Mouse (Mus musculus): ENCODE data around the gene 2410137M14Rik. TPM values are rescaled to one million over a fixed set of nuclear protein-coding genes. Genes with fewer than 3 reads are reported as not detected.

Gene 2410137M14Rik
- polyA plus RNA-seq, 1 experiment from 2014 or later: not detected

Other genes with a start within 250 kb of the 2410137M14Rik start
- not detected in 2 replicates for gene H2-M10.5, start 208.3 kb downstream of the 2410137M14Rik start, polyA plus RNA-seq (2015; fragmentation: Nextera tagmentation; extraction: Ambion mirVana)
- not detected in 2 replicates for gene H2-M10.6, start 169.1 kb downstream of the 2410137M14Rik start, polyA plus RNA-seq (2015; fragmentation: Nextera tagmentation; extraction: Ambion mirVana)
- 17.7 and 25.0 TPM in 2 replicates for gene Trim26, start 144.1 kb downstream of the 2410137M14Rik start, polyA plus RNA-seq (2015; fragmentation: Nextera tagmentation; extraction: Ambion mirVana)
- 0.06 and 0.13 TPM in 2 replicates for gene Trim15, start 114.0 kb downstream of the 2410137M14Rik start, polyA plus RNA-seq (2015; fragmentation: Nextera tagmentation; extraction: Ambion mirVana)
- 9.5 and 14.1 TPM in 2 replicates for gene Trim10, start 111.7 kb downstream of the 2410137M14Rik start, polyA plus RNA-seq (2015; fragmentation: Nextera tagmentation; extraction: Ambion mirVana)
- not detected in 2 replicates for gene Trim40, start 91.1 kb downstream of the 2410137M14Rik start, polyA plus RNA-seq (2015; fragmentation: Nextera tagmentation; extraction: Ambion mirVana)
- not detected in 2 replicates for gene Trim31, start 83.1 kb downstream of the 2410137M14Rik start, polyA plus RNA-seq (2015; fragmentation: Nextera tagmentation; extraction: Ambion mirVana)
- gene Rnf39, start 38.3 kb downstream of the 2410137M14Rik start, polyA plus RNA-seq (2015; fragmentation: Nextera tagmentation; extraction: Ambion mirVana): 0.33 and 0.48 TPM in 2 replicates
- gene Ppp1r11, start 29.5 kb downstream of the 2410137M14Rik start, polyA plus RNA-seq (2015; fragmentation: Nextera tagmentation; extraction: Ambion mirVana): 73.1 and 81.3 TPM in 2 replicates
- 41.2 and 47.4 TPM in 2 replicates for gene Znrd1, start 22.7 kb downstream of the 2410137M14Rik start, polyA plus RNA-seq (2015; fragmentation: Nextera tagmentation; extraction: Ambion mirVana)
- gene Znrd1as, start 22.6 kb downstream of the 2410137M14Rik start, polyA plus RNA-seq (2015; fragmentation: Nextera tagmentation; extraction: Ambion mirVana): 6.2 and 7.4 TPM in 2 replicates
- 0.34 and 0.49 TPM in 2 replicates for gene H2-M5, start 8.3 kb upstream of the 2410137M14Rik start, polyA plus RNA-seq (2015; fragmentation: Nextera tagmentation; extraction: Ambion mirVana)
- 32.4 and 40.4 TPM in 2 replicates for gene Zfp57, start 19.9 kb upstream of the 2410137M14Rik start, polyA plus RNA-seq (2015; fragmentation: Nextera tagmentation; extraction: Ambion mirVana)
- 0.13 TPM in 1 of 2 replicates, not detected in the other for gene Mog, start 42.2 kb upstream of the 2410137M14Rik start, polyA plus RNA-seq (2015; fragmentation: Nextera tagmentation; extraction: Ambion mirVana)
- gene Gabbr1, start 64.7 kb upstream of the 2410137M14Rik start, polyA plus RNA-seq (2015; fragmentation: Nextera tagmentation; extraction: Ambion mirVana): 4.6 and 5.6 TPM in 2 replicates
- not detected in 2 replicates for gene Olfr90, start 107.3 kb upstream of the 2410137M14Rik start, polyA plus RNA-seq (2015; fragmentation: Nextera tagmentation; extraction: Ambion mirVana)
- gene Olfr91, start 117.0 kb upstream of the 2410137M14Rik start, polyA plus RNA-seq (2015; fragmentation: Nextera tagmentation; extraction: Ambion mirVana): not detected in 2 replicates
- not detected in 2 replicates for gene Olfr92, start 138.9 kb upstream of the 2410137M14Rik start, polyA plus RNA-seq (2015; fragmentation: Nextera tagmentation; extraction: Ambion mirVana)
- gene Olfr93, start 180.3 kb upstream of the 2410137M14Rik start, polyA plus RNA-seq (2015; fragmentation: Nextera tagmentation; extraction: Ambion mirVana): not detected in 2 replicates
- 0.35 and 2.7 TPM in 2 replicates for gene Ubd, start 212.7 kb upstream of the 2410137M14Rik start, polyA plus RNA-seq (2015; fragmentation: Nextera tagmentation; extraction: Ambion mirVana)
- not detected in 2 replicates for gene Olfr94, start 219.8 kb upstream of the 2410137M14Rik start, polyA plus RNA-seq (2015; fragmentation: Nextera tagmentation; extraction: Ambion mirVana)
- not detected in 2 replicates for gene Olfr95, start 231.9 kb upstream of the 2410137M14Rik start, polyA plus RNA-seq (2015; fragmentation: Nextera tagmentation; extraction: Ambion mirVana)
- gene Olfr96, start 238.9 kb upstream of the 2410137M14Rik start, polyA plus RNA-seq (2015; fragmentation: Nextera tagmentation; extraction: Ambion mirVana): not detected in 2 replicates

Measured in heart, embryonic 15.5 days (tissue).